Mouse (Mus musculus) small intestine, adult 2 months (tissue): ENCODE data around the gene Prpf40b. TPM values are rescaled to one million over a fixed set of nuclear protein-coding genes. Genes with fewer than 3 reads are reported as not detected.

Experiments used
- H3K27ac ChIP-seq: fragments of 200-500 bp; 2 replicates; pipeline ENCODE4 v1.5.1; 2012; ENCODE audit warnings: low read depth, low read length, control low read depth, inconsistent platforms; ENCODE audit not compliant: insufficient read depth
- H3K27me3 ChIP-seq: fragments of 200-500 bp; 2 replicates; pipeline ENCODE4 v1.6.1; 2012; ENCODE audit warnings: mild to moderate bottlenecking, moderate library complexity, low read length, inconsistent platforms; ENCODE audit not compliant: control insufficient read depth, insufficient read depth
- H3K36me3 ChIP-seq: fragments of 200-500 bp; 2 replicates; pipeline ENCODE4 v1.6.1; 2012; ENCODE audit warnings: mild to moderate bottlenecking, low read length, control low read depth, inconsistent platforms; ENCODE audit not compliant: control insufficient read depth, insufficient read depth
- H3K4me1 ChIP-seq: fragments of 200-500 bp; 2 replicates; pipeline ENCODE4 v1.6.1; 2012; ENCODE audit warnings: low read length, inconsistent platforms, mixed read lengths; ENCODE audit not compliant: control insufficient read depth, insufficient read depth, insufficient read length
- H3K4me3 ChIP-seq: fragments of 200-500 bp; 2 replicates; pipeline ENCODE4 v1.5.1; 2012; ENCODE audit warnings: low read depth, mild to moderate bottlenecking, control low read depth, inconsistent platforms, low read length, moderate library complexity
- CTCF ChIP-seq: fragments of 200-500 bp; IDR thresholded peaks from 2 replicates; pipeline ENCODE4 v1.5.1; 2012; ENCODE audit warnings: low read depth, mild to moderate bottlenecking, control low read depth, inconsistent platforms, low read length, moderate library complexity, mixed read lengths; ENCODE audit not compliant: insufficient replicate concordance, insufficient read length; ENCODE audit errors: extremely low read depth
- POLR2A ChIP-seq: fragments of 200-500 bp; IDR thresholded peaks from 2 replicates; pipeline ENCODE4 v1.6.1; 2012; ENCODE audit warnings: low read depth, mild to moderate bottlenecking, control low read depth, inconsistent platforms, low read length, moderate library complexity
- WGBS: fragments of 180-500 bp; shearing (Covaris S2); methylation state at CpG from one replicate; pipeline ENCODE4 v1.1.7; 2018; 5-methylcytosine and 5-hydroxymethylcytosine counted together
- polyA plus RNA-seq: library from polyadenylated mRNA; depleted of rRNA; stranded (reverse); fragments of >200 nt; gene quantifications from 2 replicates; pipeline ENCODE4 v1.2.3, GENCODE M21; 2012; rRNA removed

Prpf40b gene
- polyA plus RNA-seq, 1 experiment, result 20.8 TPM

- TF ChIP-seq CTCF (no peak), POLR2A (no peak)
- 59% methylated on average over 6 of the region's 6 CpGs for WGBS
- Histone ChIP-seq H3K4me1 (no peaks in the 10 kb centered on the region), H3K27me3 (no peaks in the 10 kb centered on the region), H3K4me3 (no peak overlapping the region), H3K27ac (no peak overlapping the region), H3K36me3 (no peaks in the 10 kb centered on the region)
These were observed 61.6 kb downstream of the Prpf40b start for GRCm38 (mm10) chr15:99356462-99356861.

GRCm38 (mm10) chr15:99358952-99359351 lies 64.1 kb downstream of the Prpf40b start:
- WGBS, result 50% methylated on average over 9 of the region's 9 CpGs
- H3K27ac ChIP-seq, result no peak overlapping the region
- no peak overlapping the region for H3K4me3 ChIP-seq
- no peaks in the 10 kb centered on the region for H3K36me3 ChIP-seq
- no peaks in the 10 kb centered on the region for H3K27me3 ChIP-seq
- H3K4me1 ChIP-seq, result no peaks in the 10 kb centered on the region
- no peak for TF ChIP-seq POLR2A
- TF ChIP-seq CTCF, result no peak

GRCm38 (mm10) chr15:99364022-99364530 lies 69.2 kb downstream of the Prpf40b start:
- H3K27me3 ChIP-seq, result peaks cover 4% of the 10 kb centered on the region; the same call in 1 of the 2 replicates
- no peaks in the 10 kb centered on the region for H3K36me3 ChIP-seq
- TF ChIP-seq CTCF (no peak), POLR2A (no peak)
- H3K4me3 ChIP-seq, result no peak overlapping the region
- 0 out of 2 replicates have a peak overlapping the region, but pooled peaks have one; percentile 11 for H3K27ac ChIP-seq
- no peaks in the 10 kb centered on the region; the same call in 1 of the 2 replicates for H3K4me1 ChIP-seq
- 65% methylated on average over 7 of the region's 7 CpGs for WGBS

GRCm38 (mm10) chr15:99364921-99365320 lies 70.0 kb downstream of the Prpf40b start:
- no peaks in the 10 kb centered on the region for H3K36me3 ChIP-seq
- no peak overlapping the region for H3K4me3 ChIP-seq
- no peak for TF ChIP-seq CTCF
- TF ChIP-seq POLR2A, result no peak
- no peaks in the 10 kb centered on the region; the same call in 1 of the 2 replicates for H3K4me1 ChIP-seq
- H3K27me3 ChIP-seq, result peaks cover 11% of the 10 kb centered on the region; the same call in 1 of the 2 replicates
- WGBS, result 64% methylated on average over 8 of the region's 8 CpGs
- no peak overlapping the region for H3K27ac ChIP-seq

Other genes starting within 250 kb of the Prpf40b start
- 4.6 and 4.8 TPM in 2 replicates for gene Prph, start 239.9 kb upstream of the Prpf40b start, polyA plus RNA-seq
- 5.3 and 9.0 TPM in 2 replicates for gene Troap, start 220.5 kb upstream of the Prpf40b start, polyA plus RNA-seq
- not detected in 2 replicates for gene C1ql4, start 207.3 kb upstream of the Prpf40b start, polyA plus RNA-seq
- gene Dnajc22, start 201.9 kb upstream of the Prpf40b start, polyA plus RNA-seq, result 24.6 and 43.2 TPM in 2 replicates
- 1.6 and 3.9 TPM in 2 replicates for gene Spats2, start 169.2 kb upstream of the Prpf40b start, polyA plus RNA-seq
- gene Kcnh3, start 70.2 kb upstream of the Prpf40b start, polyA plus RNA-seq, result 0.56 and 3.0 TPM in 2 replicates
- gene Mcrs1, start 43.1 kb upstream of the Prpf40b start, polyA plus RNA-seq, result 46.5 and 96.6 TPM in 2 replicates
- gene Fam186b, start 801 bp downstream of the Prpf40b start, polyA plus RNA-seq, result not detected in 2 replicates
- gene Fmnl3, start 75.4 kb downstream of the Prpf40b start, polyA plus RNA-seq, result 4.2 and 8.2 TPM in 2 replicates
- 672 and 1,662 TPM in 2 replicates for gene Tmbim6, start 97.8 kb downstream of the Prpf40b start, polyA plus RNA-seq
- 1.8 and 3.1 TPM in 2 replicates for gene Nckap5l, start 162.7 kb downstream of the Prpf40b start, polyA plus RNA-seq
- gene Bcdin3d, start 179.6 kb downstream of the Prpf40b start, polyA plus RNA-seq, result 2.7 and 5.2 TPM in 2 replicates
- 1.3 and 1.7 TPM in 2 replicates for gene Faim2, start 233.1 kb downstream of the Prpf40b start, polyA plus RNA-seq